ENCODE assay signal across 16 mouse cellular contexts in genomic region chr17:84370385-84370784, GRCm38 (mm10).
DNase-seq lines count a peak whose midpoint lies in the region; ATAC-seq and TF ChIP-seq lines count a peak whose summit lies in the region.
"Had no signal": no experiment of that assay in that cellular context is flagged by ENCODE, and none has a peak within 500 bp of the region (broad histone marks: within the 10 kb centered on the region; RNA-seq: fewer than 3 reads in every experiment).

No protein-coding gene starts in this region.

- intact Hi-C loops in heart, adult 2 months (cut with DNase I), result no loop called here
- intact Hi-C loops in heart, postnatal 10 days (cut with DNase I), result no loop called here

- peak overlapping the region; percentile 2; the same call in 1 of the 2 replicates for H3K27ac ChIP-seq in heart, adult 2 months
- peak overlapping the region; percentile 45; the same call in 1 of the 2 replicates for H3K27ac ChIP-seq in kidney, embryonic 15.5 days
- H3K27ac ChIP-seq in kidney, adult 2 months (ENCODE audit: insufficient read depth, low read depth, low read length), result no peak overlapping the region
- peak overlapping the region; percentile 58; the same call in 1 of the 2 replicates for H3K27ac ChIP-seq in embryonic facial prominence, embryonic 14.5 days (replicated peaks; ENCODE audit: low read depth, low read length)
- peak overlapping the region; percentile 67 for H3K27ac ChIP-seq in limb, embryonic 15.5 days
- H3K27ac ChIP-seq: forebrain, embryonic 15.5 days; hindbrain, embryonic 10.5 days had no signal

- H3K4me3 ChIP-seq in heart, adult 2 months, result no peak overlapping the region
- H3K4me3 ChIP-seq in kidney, embryonic 15.5 days (replicated peaks), result no peak overlapping the region
- H3K4me3 ChIP-seq in kidney, adult 2 months (ENCODE audit: insufficient read depth, low read depth, low read length), result no peak overlapping the region
- H3K4me3 ChIP-seq in embryonic facial prominence, embryonic 14.5 days (ENCODE audit: low read depth, low read length), result no peak overlapping the region
- no peak overlapping the region for H3K4me3 ChIP-seq in limb, embryonic 15.5 days
- H3K4me3 ChIP-seq: forebrain, embryonic 15.5 days; hindbrain, embryonic 10.5 days had no signal

- peaks cover 8% of the 10 kb centered on the region; the same call in 1 of the 2 replicates for H3K36me3 ChIP-seq in heart, adult 2 months (ENCODE audit: control insufficient read depth, insufficient read depth, low read length)
- peaks cover 5% of the 10 kb centered on the region for H3K36me3 ChIP-seq in kidney, embryonic 15.5 days
- H3K36me3 ChIP-seq in kidney, adult 2 months (ENCODE audit: control insufficient read depth, insufficient read depth, low read length), result 0 out of 2 replicates have a peak, but pooled peaks cover 2% of the 10 kb centered on the region
- H3K36me3 ChIP-seq in embryonic facial prominence, embryonic 14.5 days (ENCODE audit: control insufficient read depth, insufficient read depth, low read length), result peaks cover 3% of the 10 kb centered on the region
- H3K36me3 ChIP-seq in limb, embryonic 15.5 days, result no peaks in the 10 kb centered on the region
- H3K36me3 ChIP-seq: forebrain, embryonic 15.5 days had no signal

- H3K9me3 ChIP-seq in kidney, embryonic 15.5 days (replicated peaks), result no peaks in the 10 kb centered on the region
- H3K9me3 ChIP-seq in embryonic facial prominence, embryonic 14.5 days (ENCODE audit: control insufficient read depth, low read length), result no peaks in the 10 kb centered on the region
- H3K9me3 ChIP-seq in limb, embryonic 15.5 days, result no peaks in the 10 kb centered on the region
- H3K9me3 ChIP-seq: forebrain, embryonic 15.5 days; G1E; hindbrain, embryonic 10.5 days had no signal

- WGBS in heart, adult 2 months, result 87% methylated on average over 5 of the region's 5 CpGs
- 71% methylated on average over 5 of the region's 5 CpGs for WGBS in kidney, embryonic 15.5 days
- 92% methylated on average over 5 of the region's 5 CpGs for WGBS in kidney, adult 2 months
- WGBS in embryonic facial prominence, embryonic 14.5 days, result 66% methylated on average over 5 of the region's 5 CpGs
- WGBS in limb, embryonic 15.5 days, result 58% methylated on average over 5 of the region's 5 CpGs

- DNase-seq in heart, adult 2 months, result no peak
- DNase-seq in heart, postnatal 10 days, result no peak
- no peak for DNase-seq in kidney, adult 2 months
- DNase-seq in embryonic facial prominence, embryonic 14.5 days (ENCODE audit: low spot score), result peak; percentile 55
- DNase-seq in layer of hippocampus, adult 9-11 months, result no peak
- DNase-seq: adrenal gland, postnatal 10 days; gastrocnemius, postnatal 25 days; kidney, postnatal 10 days; left cerebral cortex, postnatal 4 days; lung, adult 2 months; retina, postnatal 1 day had no signal

- no peaks in the 10 kb centered on the region for H3K79me2 ChIP-seq in heart, adult 2 months (replicated peaks; ENCODE audit: control insufficient read depth, insufficient read depth, low read length)

- TF ChIP-seq CTCF in heart, adult 2 months (IDR thresholded peaks at IDR 0.05), result no peak
- TF ChIP-seq CTCF in kidney, adult 2 months (conservative IDR thresholded peaks at IDR 0.05; ENCODE audit: insufficient read depth, insufficient read length, low read depth, low read length), result no peak

- TF ChIP-seq EP300 in heart, adult 2 months (IDR thresholded peaks at IDR 0.05; ENCODE audit: insufficient read depth, low read depth, low read length), result no peak

- TF ChIP-seq POLR2A in heart, adult 2 months (IDR thresholded peaks at IDR 0.05; ENCODE audit: insufficient read depth, low read depth, low read length), result no peak
- TF ChIP-seq POLR2A in kidney, adult 2 months (IDR thresholded peaks at IDR 0.05; ENCODE audit: low read depth, low read length), result no peak

- H3K27me3 ChIP-seq in heart, adult 2 months (ENCODE audit: control insufficient read depth, insufficient read depth, low read length), result no peaks in the 10 kb centered on the region
- no peaks in the 10 kb centered on the region for H3K27me3 ChIP-seq in kidney, embryonic 15.5 days
- H3K27me3 ChIP-seq in kidney, adult 2 months (replicated peaks; ENCODE audit: control insufficient read depth, insufficient read depth, low read length), result no peaks in the 10 kb centered on the region
- no peaks in the 10 kb centered on the region for H3K27me3 ChIP-seq in embryonic facial prominence, embryonic 14.5 days (replicated peaks; ENCODE audit: control insufficient read depth, insufficient read depth, low read length)
- no peaks in the 10 kb centered on the region for H3K27me3 ChIP-seq in limb, embryonic 15.5 days
- H3K27me3 ChIP-seq: forebrain, embryonic 15.5 days had no signal

- no peak overlapping the region for H3K4me2 ChIP-seq in kidney, embryonic 15.5 days
- no peak overlapping the region for H3K4me2 ChIP-seq in embryonic facial prominence, embryonic 14.5 days (ENCODE audit: low read depth, low read length)
- no peak overlapping the region for H3K4me2 ChIP-seq in limb, embryonic 15.5 days
- H3K4me2 ChIP-seq: forebrain, embryonic 15.5 days had no signal

- H3K4me1 ChIP-seq in heart, adult 2 months (ENCODE audit: control insufficient read depth, insufficient read depth, low read length), result peaks cover 11% of the 10 kb centered on the region
- H3K4me1 ChIP-seq in kidney, embryonic 15.5 days, result peaks cover 50% of the 10 kb centered on the region
- H3K4me1 ChIP-seq in kidney, adult 2 months (ENCODE audit: control insufficient read depth, insufficient read depth, low read length), result peaks cover 20% of the 10 kb centered on the region
- H3K4me1 ChIP-seq in embryonic facial prominence, embryonic 14.5 days (ENCODE audit: control insufficient read depth, insufficient read depth, low read length), result peaks cover 42% of the 10 kb centered on the region
- peaks cover 45% of the 10 kb centered on the region for H3K4me1 ChIP-seq in limb, embryonic 15.5 days

- H3K9ac ChIP-seq in heart, adult 2 months (ENCODE audit: low read depth, low read length), result no peak overlapping the region
- no peak overlapping the region for H3K9ac ChIP-seq in kidney, embryonic 15.5 days
- no peak overlapping the region for H3K9ac ChIP-seq in embryonic facial prominence, embryonic 14.5 days (ENCODE audit: low read depth, low read length)
- no peak overlapping the region for H3K9ac ChIP-seq in limb, embryonic 15.5 days
- H3K9ac ChIP-seq: forebrain, embryonic 15.5 days had no signal

- ATAC-seq in kidney, embryonic 15.5 days (replicated peaks; ENCODE audit: low FRiP score), result no peak
- ATAC-seq in embryonic facial prominence, embryonic 14.5 days (ENCODE audit: low read depth), result no peak
- no peak for ATAC-seq in limb, embryonic 15.5 days (ENCODE audit: insufficient number of reproducible peaks, low FRiP score, low TSS enrichment, low read depth)
- ATAC-seq: forebrain, embryonic 15.5 days had no signal
